Mouse (Mus musculus) ES-E14 (cell line): ENCODE measurements around the gene Cfap46. TPM values are rescaled to one million over a fixed set of nuclear protein-coding genes. Genes with fewer than 3 reads are reported as not detected.

Source experiments
- DNase-seq: peaks from one replicate; pipeline ENCODE4 v3.0.0-alpha.2; 2013; ENCODE audit warnings: low read depth, low spot score
- H3K27ac ChIP-seq: 2 replicates; pipeline ENCODE4 v1.5.1; 2012; ENCODE audit warnings: low read depth, mild to moderate bottlenecking, low read length, moderate library complexity, mixed read lengths; ENCODE audit not compliant: poor library complexity, insufficient read depth, severe bottlenecking
- H3K36me3 ChIP-seq: 2 replicates; pipeline ENCODE4 v1.6.1; 2012; ENCODE audit warnings: mild to moderate bottlenecking, low read length, moderate library complexity, mixed read lengths; ENCODE audit not compliant: control insufficient read depth, poor library complexity, insufficient read depth, severe bottlenecking
- H3K4me1 ChIP-seq, 2 experiments: fragments of 150-350 bp in 1 of 2; sonication (generic) in 1 of 2; 2 replicates each; pipeline ENCODE4 v1.6.1; 2012; ENCODE audit warnings: low read length in 2 of 2, mild to moderate bottlenecking in 1 of 2, mixed read lengths in 1 of 2; ENCODE audit not compliant: control insufficient read depth in 2 of 2, insufficient read depth in 2 of 2, poor library complexity in 1 of 2
- H3K4me3 ChIP-seq, 2 experiments: fragments of 150-350 bp in 1 of 2; sonication (generic) in 1 of 2; 2 replicates each; pipeline ENCODE4 v1.5.1; 2012; ENCODE audit warnings: low read length in 2 of 2, low read depth in 1 of 2, mild to moderate bottlenecking in 1 of 2, mixed read lengths in 1 of 2; ENCODE audit not compliant: insufficient read depth in 1 of 2, poor library complexity in 1 of 2, severe bottlenecking in 1 of 2
- H3K9ac ChIP-seq: 2 replicates; pipeline ENCODE4 v1.6.1; 2012; ENCODE audit warnings: low read depth, mild to moderate bottlenecking, low read length, mixed read lengths; ENCODE audit not compliant: poor library complexity, insufficient read depth, severe bottlenecking
- H3K9me3 ChIP-seq: fragments of 150-350 bp; sonication (generic); 2 replicates; pipeline ENCODE4 v1.6.1; 2012; ENCODE audit warnings: low read depth, mild to moderate bottlenecking, low read length; ENCODE audit not compliant: control insufficient read depth, insufficient read depth
- CHD2 ChIP-seq: IDR thresholded peaks from 2 replicates; pipeline ENCODE4 v1.6.1; 2014; ENCODE audit warnings: mild to moderate bottlenecking, low read depth, low read length, inconsistent platforms
- HCFC1 ChIP-seq: IDR thresholded peaks from 2 replicates; pipeline ENCODE4 v1.6.1; 2012; ENCODE audit warnings: low read length, inconsistent platforms, borderline replicate concordance; ENCODE audit not compliant: insufficient read depth
- MAFK ChIP-seq: IDR thresholded peaks from 2 replicates; pipeline ENCODE4 v1.6.1; 2014; ENCODE audit warnings: mild to moderate bottlenecking, low read depth, low read length, inconsistent platforms; ENCODE audit not compliant: insufficient read depth
- ZC3H11A ChIP-seq: IDR thresholded peaks from 2 replicates; pipeline ENCODE4 v1.6.1; 2012; ENCODE audit warnings: low read depth, mild to moderate bottlenecking, inconsistent platforms, low read length, borderline replicate concordance
- ZNF384 ChIP-seq: IDR thresholded peaks from 2 replicates; pipeline ENCODE4 v1.6.1; 2012; ENCODE audit warnings: low read depth, low read length, inconsistent platforms
- in situ Hi-C, 2 experiments: fragments of 600-800 bp; cut with MboI; formaldehyde crosslinking; loops; one replicate each; pipeline ENCODE4 v1.15.1; 2025; ENCODE audit warnings: low sequenced_read_pairs in 2 of 2, inconsistent platforms in 1 of 2; ENCODE audit not compliant: unreplicated experiment in 2 of 2
- total RNA-seq: library from RNA; depleted of rRNA; stranded (reverse); fragments of 300-350 nt; gene quantifications from 2 replicates; pipeline ENCODE4 v1.2.3, GENCODE M21; 2012; rRNA removed

Cfap46 gene
- 0.26 and 0.36 TPM in 2 replicates for total RNA-seq

GRCm38 (mm10) chr7:139683706-139684552 is at the start of gene Cfap46:
Cfap46 (minus strand) TSS chr7:139683817.
- TF ChIP-seq ZC3H11A (no peak), ZNF384 (no peak), MAFK (no peak), HCFC1 (no peak), CHD2 (no peak)
- H3K4me1 ChIP-seq = peaks cover 2% of the 10 kb centered on the region in 2 experiments; a peak in 2 of 4 replicates
- no peaks in the 10 kb centered on the region for H3K36me3 ChIP-seq
- in situ Hi-C loops = no loop called here
- H3K9me3 ChIP-seq = no peaks in the 10 kb centered on the region
- H3K4me3 ChIP-seq = peak within 1 kb of the TSS; percentile 63 to 67
- DNase-seq = peak; percentile 86
- H3K9ac ChIP-seq = peak within 1 kb of the TSS; percentile 32; the same call in 1 of the 2 replicates
- H3K27ac ChIP-seq = no peak within 1 kb of the TSS

DNA sequence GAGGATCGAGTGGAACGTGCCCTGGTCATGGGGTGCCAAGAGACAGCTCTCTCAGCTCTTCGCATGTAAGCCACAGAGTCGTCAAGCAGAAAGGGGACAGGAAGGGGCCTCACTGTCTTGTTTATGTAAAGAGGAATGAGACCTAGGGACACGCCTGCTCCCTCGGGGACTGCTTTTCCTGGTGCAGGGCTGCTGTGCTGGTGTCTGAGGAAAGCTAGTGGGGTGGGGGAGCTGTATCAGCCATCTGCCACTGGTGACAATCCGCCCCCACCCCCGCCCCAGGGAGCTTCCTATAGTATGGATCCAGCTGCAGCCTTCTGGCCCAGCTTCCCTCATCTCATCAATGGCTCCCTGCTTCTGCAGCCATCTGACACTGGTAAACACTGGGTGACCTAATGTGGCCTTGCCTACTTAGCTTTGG is 47.7 kb upstream of the Cfap46 start:
- in situ Hi-C loops = no loop called here
- no peak for DNase-seq
- H3K4me3 ChIP-seq = no peak overlapping the region
- H3K9me3 ChIP-seq = no peaks in the 10 kb centered on the region
- H3K27ac ChIP-seq = no peak overlapping the region
- TF ChIP-seq ZC3H11A (no peak), MAFK (no peak)
- H3K36me3 ChIP-seq = no peaks in the 10 kb centered on the region
- H3K4me1 ChIP-seq = peaks cover 0 to 3% of the 10 kb centered on the region in 2 experiments; a peak in 1 of 4 replicates
- H3K9ac ChIP-seq = no peak overlapping the region

DNA sequence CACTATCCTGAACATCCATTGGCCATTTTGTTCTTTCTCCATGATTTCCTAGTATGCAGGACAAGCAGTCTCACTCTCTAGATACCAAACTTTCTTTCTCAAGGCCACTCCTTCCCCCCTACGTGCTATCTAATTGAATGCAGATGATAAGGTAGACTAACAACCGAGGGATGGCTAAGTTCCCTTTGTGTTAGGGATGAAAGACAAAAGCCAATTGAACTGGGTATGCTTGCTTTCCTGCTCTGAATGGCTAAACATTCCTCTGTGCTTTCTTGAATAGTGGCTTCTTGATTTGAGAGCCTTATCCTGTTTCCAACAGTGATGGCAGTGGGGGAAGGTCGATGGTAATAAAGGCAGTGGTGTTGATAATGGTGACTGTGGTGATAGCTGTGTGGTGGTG is 43.5 kb upstream of the Cfap46 start:
- TF ChIP-seq CHD2 = no peak
- no peak for TF ChIP-seq ZC3H11A
- no peak for TF ChIP-seq MAFK
- TF ChIP-seq HCFC1 = no peak
- TF ChIP-seq ZNF384 = no peak
- H3K36me3 ChIP-seq = no peaks in the 10 kb centered on the region
- no peak overlapping the region for H3K27ac ChIP-seq
- no peak overlapping the region for H3K9ac ChIP-seq
- H3K9me3 ChIP-seq = no peaks in the 10 kb centered on the region
- H3K4me1 ChIP-seq = peaks cover 0 to 3% of the 10 kb centered on the region in 2 experiments; a peak in 1 of 4 replicates
- in situ Hi-C loops = no loop called here
- DNase-seq = no peak
- H3K4me3 ChIP-seq = no peak overlapping the region

GRCm38 (mm10) chr7:139725641-139726040 is 42.0 kb upstream of the Cfap46 start:
- in situ Hi-C loops = no loop called here
- no peak overlapping the region for H3K4me3 ChIP-seq
- peaks cover 0 to 3% of the 10 kb centered on the region in 2 experiments; a peak in 1 of 4 replicates for H3K4me1 ChIP-seq
- H3K36me3 ChIP-seq = no peaks in the 10 kb centered on the region
- DNase-seq = no peak
- no peak for TF ChIP-seq ZNF384
- no peak for TF ChIP-seq CHD2
- no peak for TF ChIP-seq HCFC1
- TF ChIP-seq MAFK = no peak
- no peak for TF ChIP-seq ZC3H11A
- no peak overlapping the region for H3K9ac ChIP-seq
- no peaks in the 10 kb centered on the region for H3K9me3 ChIP-seq
- H3K27ac ChIP-seq = no peak overlapping the region

DNA sequence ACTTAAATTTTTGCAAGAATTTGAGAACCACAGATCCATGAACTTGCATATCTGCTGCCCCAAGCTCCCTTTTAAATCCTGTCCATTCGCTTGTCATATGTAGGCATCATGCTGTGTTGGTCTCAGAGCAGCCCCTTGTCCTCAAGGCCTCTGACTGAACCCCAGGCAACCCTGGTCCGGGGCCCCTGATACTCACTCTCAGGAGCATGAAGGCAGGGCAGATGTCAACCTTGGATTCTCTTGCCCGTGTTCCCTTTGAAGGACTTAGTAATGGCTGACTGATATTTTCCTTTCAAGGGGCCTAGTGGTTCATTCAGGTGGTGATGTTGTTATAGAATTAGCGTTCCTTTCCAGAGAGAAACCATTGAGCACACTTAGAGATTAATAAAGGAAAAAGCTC is 40.4 kb upstream of the Cfap46 start:
- in situ Hi-C loops = no loop called here
- Histone ChIP-seq H3K27ac (no peak overlapping the region), H3K4me1 (peaks cover 0 to 3% of the 10 kb centered on the region in 2 experiments; a peak in 1 of 4 replicates), H3K9ac (no peak overlapping the region), H3K4me3 (no peak overlapping the region), H3K9me3 (no peaks in the 10 kb centered on the region), H3K36me3 (no peaks in the 10 kb centered on the region)
- no peak for DNase-seq
- TF ChIP-seq HCFC1 (no peak), ZC3H11A (no peak), CHD2 (no peak), MAFK (no peak), ZNF384 (no peak)
